Mouse (Mus musculus): ENCODE results near the gene Sesn1. TPM values are rescaled to one million over a fixed set of nuclear protein-coding genes. Genes with fewer than 3 reads are reported as not detected.

Sesn1 gene
- polyA plus RNA-seq, 1 experiment from 2014 or later, result 38.6 TPM

DNA sequence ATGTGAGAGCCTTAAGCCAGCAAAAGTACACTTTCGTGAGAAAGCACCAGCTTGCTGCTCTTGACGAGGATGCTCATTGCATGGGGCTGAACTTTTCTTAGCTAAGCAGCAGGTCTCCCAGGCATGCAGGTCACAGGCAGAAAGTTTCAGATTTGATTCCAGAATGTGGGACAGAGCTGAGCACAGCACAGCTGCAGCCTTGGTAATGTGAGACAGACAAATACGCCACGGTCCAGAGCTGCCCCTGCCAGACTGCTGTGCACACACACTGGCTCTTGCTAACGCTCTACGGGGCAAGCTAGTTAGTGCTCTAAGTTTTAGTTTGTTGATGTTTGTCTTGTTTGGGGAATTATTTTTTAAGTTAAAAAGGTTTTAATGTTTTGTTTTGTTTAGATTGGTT lies 22.5 kb downstream of the Sesn1 start:
- Histone ChIP-seq H3K4me2 (no peak overlapping the region), H3K36me3 (no peaks in the 10 kb centered on the region), H3K4me1 (replicated peaks) (peaks cover 7% of the 10 kb centered on the region), H3K4me3 (replicated peaks) (no peak overlapping the region), H3K27me3 (no peaks in the 10 kb centered on the region), H3K9ac (replicated peaks) (peak overlapping the region; percentile 23; the same call in 1 of the 2 replicates), H3K27ac (no peak overlapping the region), H3K9me3 (peaks cover 5% of the 10 kb centered on the region; the same call in 1 of the 2 replicates)
- WGBS, result 44% methylated on average over 6 of the region's 6 CpGs
- ATAC-seq (ENCODE audit: insufficient number of reproducible peaks, insufficient read depth, low FRiP score, low TSS enrichment, low read depth), result no peak

DNA sequence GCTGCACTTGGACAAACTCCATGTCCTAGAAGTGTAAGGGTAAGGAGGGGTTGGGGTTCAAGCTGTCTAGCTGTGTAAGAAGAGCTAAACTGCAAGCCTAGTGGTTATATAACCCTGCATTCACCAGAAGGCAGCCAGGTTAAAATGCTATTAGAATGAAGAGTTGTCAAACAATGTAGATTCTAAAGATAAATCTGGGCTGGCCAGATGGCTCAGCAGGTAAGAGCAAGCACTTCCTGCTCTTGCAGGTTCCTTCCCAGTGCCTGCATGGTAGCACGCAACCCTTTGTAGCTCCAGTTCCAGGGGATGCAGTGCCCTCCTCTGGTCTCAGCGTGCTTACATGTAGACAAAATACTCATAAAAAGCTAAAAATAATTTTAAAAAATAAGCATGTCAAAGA lies 24.4 kb downstream of the Sesn1 start:
- H3K4me3 ChIP-seq (replicated peaks), result no peak overlapping the region
- H3K36me3 ChIP-seq, result no peaks in the 10 kb centered on the region
- no peak overlapping the region for H3K9ac ChIP-seq (replicated peaks)
- no peaks in the 10 kb centered on the region for H3K27me3 ChIP-seq
- ATAC-seq (ENCODE audit: insufficient number of reproducible peaks, insufficient read depth, low FRiP score, low TSS enrichment, low read depth), result no peak
- no peak overlapping the region for H3K27ac ChIP-seq
- H3K9me3 ChIP-seq, result peaks cover 6% of the 10 kb centered on the region; the same call in 1 of the 2 replicates
- 89% methylated on average over 2 of the region's 2 CpGs for WGBS
- no peak overlapping the region for H3K4me2 ChIP-seq
- H3K4me1 ChIP-seq (replicated peaks), result peaks cover 7% of the 10 kb centered on the region

DNA sequence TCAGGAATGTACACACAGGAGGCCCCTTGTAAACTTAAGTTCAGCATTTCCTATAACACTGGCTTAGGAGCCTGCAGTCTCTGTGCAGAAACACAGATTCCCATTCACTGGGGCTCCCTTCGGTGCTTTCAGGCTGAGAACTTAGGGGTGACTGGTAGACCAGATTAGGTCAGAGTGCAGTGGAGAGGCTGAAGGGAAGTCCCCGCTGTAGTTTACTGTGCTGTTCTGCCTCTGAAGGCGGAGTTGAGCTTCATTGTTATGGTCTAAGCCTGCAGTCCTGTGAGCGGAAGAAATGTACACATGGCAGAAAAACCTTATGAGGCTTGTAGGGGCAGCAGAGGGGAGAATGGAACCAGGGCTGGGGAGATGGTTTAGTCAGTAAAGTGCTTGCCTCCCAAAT lies 29.2 kb downstream of the Sesn1 start:
- WGBS, result 91% methylated on average over 4 of the region's 4 CpGs
- H3K4me2 ChIP-seq, result no peak overlapping the region
- H3K4me3 ChIP-seq (replicated peaks), result no peak overlapping the region
- H3K4me1 ChIP-seq (replicated peaks), result no peaks in the 10 kb centered on the region
- no peaks in the 10 kb centered on the region for H3K27me3 ChIP-seq
- H3K27ac ChIP-seq, result no peak overlapping the region
- H3K9me3 ChIP-seq, result peaks cover 6% of the 10 kb centered on the region; the same call in 1 of the 2 replicates
- no peak overlapping the region for H3K9ac ChIP-seq (replicated peaks)
- H3K36me3 ChIP-seq, result no peaks in the 10 kb centered on the region
- ATAC-seq (ENCODE audit: insufficient number of reproducible peaks, insufficient read depth, low FRiP score, low TSS enrichment, low read depth), result no peak

DNA sequence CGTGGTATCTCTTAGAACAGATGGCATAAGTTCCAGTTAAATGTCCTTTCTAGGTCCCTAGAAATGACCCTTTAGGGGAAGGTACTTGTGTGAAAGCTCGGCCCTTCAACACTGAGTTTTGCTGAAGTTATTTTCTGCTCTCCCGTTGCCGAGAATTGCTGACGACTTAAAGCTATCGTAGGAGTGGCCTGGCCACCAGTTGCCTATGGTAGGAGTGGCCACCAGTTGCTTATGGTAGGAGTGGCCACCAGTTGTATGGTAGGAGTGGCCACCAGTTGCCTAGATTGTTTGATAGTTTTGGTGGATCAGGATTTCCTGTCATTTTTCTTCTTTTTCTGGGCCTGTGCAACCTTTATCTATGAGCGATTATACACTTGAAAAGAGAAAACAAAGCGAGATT lies 38.0 kb downstream of the Sesn1 start:
- 97% methylated on average over 8 of the region's 8 CpGs for WGBS
- H3K9ac ChIP-seq (replicated peaks), result no peak overlapping the region
- H3K4me1 ChIP-seq (replicated peaks), result no peaks in the 10 kb centered on the region
- H3K27ac ChIP-seq, result no peak overlapping the region
- no peak overlapping the region for H3K4me3 ChIP-seq (replicated peaks)
- no peak overlapping the region for H3K4me2 ChIP-seq
- ATAC-seq (ENCODE audit: insufficient number of reproducible peaks, insufficient read depth, low FRiP score, low TSS enrichment, low read depth), result no peak
- H3K9me3 ChIP-seq, result no peaks in the 10 kb centered on the region
- H3K27me3 ChIP-seq, result no peaks in the 10 kb centered on the region
- H3K36me3 ChIP-seq, result 0 out of 2 replicates have a peak, but pooled peaks cover 4% of the 10 kb centered on the region

DNA sequence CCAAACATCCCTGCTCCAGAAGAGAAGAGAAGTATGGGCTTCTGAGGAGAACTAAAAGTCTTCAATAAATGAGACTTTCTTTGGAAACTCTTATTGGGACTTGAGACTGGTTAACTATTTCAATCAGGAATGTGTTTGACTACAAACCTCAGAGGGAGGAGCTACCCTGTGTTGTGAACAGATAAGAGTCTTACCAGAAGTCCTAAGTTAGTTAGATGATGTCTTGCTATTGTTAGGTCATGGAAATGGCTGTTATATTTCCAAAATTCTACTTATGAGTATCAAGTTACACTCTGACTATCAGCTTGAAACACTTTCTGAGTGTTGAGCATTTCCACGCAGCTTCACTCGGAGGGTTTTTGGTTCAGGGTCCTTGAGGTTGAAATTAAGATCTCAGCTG lies 39.0 kb downstream of the Sesn1 start:
- no peaks in the 10 kb centered on the region for H3K27me3 ChIP-seq
- no peak overlapping the region for H3K4me2 ChIP-seq
- H3K36me3 ChIP-seq, result 0 out of 2 replicates have a peak, but pooled peaks cover 4% of the 10 kb centered on the region
- no peaks in the 10 kb centered on the region for H3K4me1 ChIP-seq (replicated peaks)
- no peak overlapping the region for H3K27ac ChIP-seq
- no peak overlapping the region for H3K4me3 ChIP-seq (replicated peaks)
- no peak for ATAC-seq (ENCODE audit: insufficient number of reproducible peaks, insufficient read depth, low FRiP score, low TSS enrichment, low read depth)
- 87% methylated on average over 2 of the region's 2 CpGs for WGBS
- H3K9ac ChIP-seq (replicated peaks), result no peak overlapping the region
- H3K9me3 ChIP-seq, result no peaks in the 10 kb centered on the region

DNA sequence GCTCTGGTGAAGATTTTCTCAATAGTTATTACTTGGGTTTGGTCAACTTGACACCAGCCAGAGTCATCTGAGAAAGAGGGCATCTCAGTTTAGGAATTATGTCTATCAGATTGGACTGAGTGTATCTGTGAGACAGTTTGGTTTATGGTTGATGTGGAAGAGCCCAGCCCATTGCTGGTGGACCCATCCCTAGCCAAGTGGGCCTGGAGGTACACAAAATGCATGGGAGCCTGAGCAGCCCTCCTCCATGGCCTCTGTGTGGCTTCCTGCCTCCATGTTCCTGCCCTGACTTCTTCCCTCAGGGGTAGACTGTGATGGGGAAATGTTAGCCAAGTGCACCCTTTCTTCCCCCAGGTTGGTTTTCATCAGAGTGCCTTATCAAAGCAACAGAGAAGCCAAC lies 50.1 kb downstream of the Sesn1 start:
- Histone ChIP-seq H3K27ac (no peak overlapping the region), H3K4me1 (replicated peaks) (no peaks in the 10 kb centered on the region), H3K4me3 (replicated peaks) (no peak overlapping the region), H3K27me3 (no peaks in the 10 kb centered on the region), H3K9me3 (no peaks in the 10 kb centered on the region), H3K4me2 (no peak overlapping the region), H3K36me3 (no peaks in the 10 kb centered on the region), H3K9ac (replicated peaks) (no peak overlapping the region)
- ATAC-seq (ENCODE audit: insufficient number of reproducible peaks, insufficient read depth, low FRiP score, low TSS enrichment, low read depth), result no peak

DNA sequence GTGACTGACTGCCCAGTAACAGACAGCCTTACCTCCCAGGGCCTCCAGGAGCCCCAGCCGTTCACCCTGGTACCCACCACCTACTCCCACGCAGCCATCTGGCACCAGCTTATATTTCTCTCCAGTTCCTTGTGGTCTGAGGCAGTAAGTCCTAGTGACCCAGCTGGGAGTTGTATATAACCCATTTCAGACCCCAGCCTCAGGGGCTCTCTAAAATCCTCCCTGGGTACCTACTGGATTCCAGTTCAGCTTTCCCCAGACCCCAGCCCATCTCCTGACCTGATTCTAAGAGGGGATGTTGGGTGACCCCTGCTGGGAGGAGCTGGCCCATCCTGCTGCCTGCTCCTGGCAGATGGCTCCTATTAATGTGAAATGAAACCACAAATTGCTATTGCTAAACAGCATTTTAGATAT lies 50.5 kb downstream of the Sesn1 start:
- Histone ChIP-seq H3K9ac (replicated peaks) (no peak overlapping the region), H3K4me3 (replicated peaks) (no peak overlapping the region), H3K27me3 (no peaks in the 10 kb centered on the region), H3K4me1 (replicated peaks) (no peaks in the 10 kb centered on the region), H3K36me3 (no peaks in the 10 kb centered on the region), H3K4me2 (no peak overlapping the region), H3K27ac (no peak overlapping the region), H3K9me3 (no peaks in the 10 kb centered on the region)
- ATAC-seq (ENCODE audit: insufficient number of reproducible peaks, insufficient read depth, low FRiP score, low TSS enrichment, low read depth), result no peak
- 75% methylated on average over 2 of the region's 2 CpGs for WGBS

DNA sequence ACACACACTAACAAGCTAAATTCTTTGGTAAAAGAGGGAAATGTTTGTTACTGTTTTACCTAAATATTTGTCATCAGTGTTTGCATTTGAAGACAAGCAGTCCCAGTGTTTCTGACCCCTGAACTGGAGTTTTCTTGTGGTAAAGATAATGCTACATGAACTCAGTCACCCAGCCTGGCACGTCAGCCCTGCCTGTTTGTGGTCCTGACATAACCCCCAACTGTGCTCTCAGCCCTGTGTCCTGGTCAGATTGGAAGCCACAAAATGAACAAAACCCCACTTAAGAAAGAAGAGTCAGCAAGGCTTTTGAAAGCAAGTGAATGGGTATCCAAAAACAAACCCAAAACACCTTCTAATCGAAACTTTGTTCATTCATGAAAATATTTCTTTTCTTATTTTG lies 53.3 kb downstream of the Sesn1 start:
- Histone ChIP-seq H3K9me3 (no peaks in the 10 kb centered on the region), H3K36me3 (no peaks in the 10 kb centered on the region), H3K9ac (replicated peaks) (no peak overlapping the region), H3K27me3 (no peaks in the 10 kb centered on the region), H3K4me3 (replicated peaks) (no peak overlapping the region), H3K4me2 (no peak overlapping the region), H3K27ac (no peak overlapping the region), H3K4me1 (replicated peaks) (peaks cover 3% of the 10 kb centered on the region; the same call in 1 of the 2 replicates)
- WGBS, result 77% methylated on average over 2 of the region's 2 CpGs
- ATAC-seq (ENCODE audit: insufficient number of reproducible peaks, insufficient read depth, low FRiP score, low TSS enrichment, low read depth), result no peak

DNA sequence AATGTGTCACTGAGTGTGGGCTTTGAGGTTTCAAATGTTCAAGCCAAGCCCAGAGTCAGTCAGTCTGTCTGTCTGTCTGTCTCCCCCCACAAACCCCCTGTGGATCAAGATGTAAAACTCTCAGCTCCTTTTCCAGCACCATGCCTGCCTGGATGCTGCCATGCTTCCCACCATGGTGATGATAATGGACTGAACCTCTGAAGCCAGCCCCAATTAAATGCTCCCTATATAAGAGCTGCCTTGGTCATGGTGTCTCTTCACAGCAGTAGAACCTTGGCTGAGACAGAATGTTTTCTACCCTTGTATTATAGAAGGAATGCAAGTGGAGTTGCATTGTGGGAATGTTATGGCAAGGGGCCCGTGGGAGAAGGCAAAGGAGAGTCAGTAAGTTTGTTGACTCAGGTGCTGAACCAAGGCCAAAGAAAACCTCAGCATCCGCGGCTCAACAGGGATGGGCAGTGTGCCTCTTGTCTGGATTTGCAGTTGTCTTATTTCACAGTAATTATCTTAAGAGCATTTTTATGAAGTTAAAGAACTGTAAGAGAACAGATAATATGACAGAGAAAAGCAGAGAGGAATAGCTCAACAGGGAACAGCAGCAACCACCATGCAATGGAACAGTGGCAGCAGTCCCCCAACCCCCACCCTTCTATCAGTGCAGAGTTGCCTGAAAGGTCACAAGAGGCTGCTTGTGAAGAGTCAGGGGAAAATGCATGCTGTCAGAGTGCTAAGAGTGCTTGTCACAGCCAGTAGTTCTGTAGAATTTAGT lies 56.5 kb downstream of the Sesn1 start:
- no peak overlapping the region for H3K27ac ChIP-seq
- 68% methylated on average over 3 of the region's 3 CpGs for WGBS

DNA sequence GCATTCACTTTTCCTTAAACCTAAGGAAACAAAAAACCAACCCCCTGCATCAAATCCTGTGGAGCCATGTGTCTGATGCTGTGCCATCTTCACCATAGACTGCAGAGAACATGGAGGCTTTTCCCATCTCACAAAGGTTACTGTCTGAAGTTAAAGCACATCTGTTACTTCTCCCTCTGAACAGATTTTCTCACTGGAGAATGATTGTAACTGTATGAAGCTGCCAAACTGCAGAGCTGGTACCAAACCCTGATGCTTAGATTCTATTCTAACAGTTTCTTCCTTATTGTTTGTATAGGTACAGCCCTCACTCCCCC lies 57.1 kb downstream of the Sesn1 start:
- Histone ChIP-seq H3K4me1 (replicated peaks) (peaks cover 4% of the 10 kb centered on the region; the same call in 1 of the 2 replicates), H3K9ac (replicated peaks) (no peak overlapping the region), H3K9me3 (no peaks in the 10 kb centered on the region), H3K4me2 (no peak overlapping the region), H3K27me3 (no peaks in the 10 kb centered on the region), H3K36me3 (no peaks in the 10 kb centered on the region), H3K4me3 (replicated peaks) (no peak overlapping the region), H3K27ac (no peak overlapping the region)
- no peak for ATAC-seq (ENCODE audit: insufficient number of reproducible peaks, insufficient read depth, low FRiP score, low TSS enrichment, low read depth)

More for the DNA sequence above, 56.5 kb downstream of the Sesn1 start:
- Histone ChIP-seq H3K4me2 (no peak overlapping the region), H3K4me1 (replicated peaks) (peaks cover 4% of the 10 kb centered on the region; the same call in 1 of the 2 replicates), H3K9me3 (no peaks in the 10 kb centered on the region), H3K4me3 (replicated peaks) (no peak overlapping the region), H3K27me3 (no peaks in the 10 kb centered on the region), H3K9ac (replicated peaks) (no peak overlapping the region), H3K36me3 (no peaks in the 10 kb centered on the region)
- ATAC-seq (ENCODE audit: insufficient number of reproducible peaks, insufficient read depth, low FRiP score, low TSS enrichment, low read depth), result no peak

DNA sequence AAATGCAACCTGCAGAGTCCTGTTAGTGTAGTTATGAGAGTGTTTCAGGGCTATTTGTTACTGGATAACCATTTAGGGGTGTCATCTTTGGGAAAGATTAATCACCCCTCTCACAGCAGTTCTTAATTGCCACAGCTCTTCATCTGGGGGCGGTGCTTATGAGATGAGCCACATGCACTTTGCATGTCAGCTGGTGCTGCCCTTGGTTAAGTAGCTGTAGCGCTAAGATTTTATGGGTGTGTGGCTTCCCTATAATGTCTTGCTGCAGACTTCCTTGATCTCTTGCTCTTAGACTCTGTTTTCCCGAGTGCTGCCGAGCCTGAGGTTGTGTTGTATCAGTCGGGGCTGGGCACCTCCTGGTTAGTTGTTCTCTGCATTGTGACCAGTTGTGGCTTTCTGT lies 58.2 kb downstream of the Sesn1 start:
- Histone ChIP-seq H3K4me3 (replicated peaks) (no peak overlapping the region), H3K27me3 (no peaks in the 10 kb centered on the region), H3K27ac (no peak overlapping the region), H3K4me2 (no peak overlapping the region), H3K9me3 (no peaks in the 10 kb centered on the region), H3K9ac (replicated peaks) (no peak overlapping the region), H3K4me1 (replicated peaks) (peaks cover 4% of the 10 kb centered on the region; the same call in 1 of the 2 replicates), H3K36me3 (no peaks in the 10 kb centered on the region)
- 52% methylated on average over 5 of the region's 5 CpGs for WGBS
- no peak for ATAC-seq (ENCODE audit: insufficient number of reproducible peaks, insufficient read depth, low FRiP score, low TSS enrichment, low read depth)

DNA sequence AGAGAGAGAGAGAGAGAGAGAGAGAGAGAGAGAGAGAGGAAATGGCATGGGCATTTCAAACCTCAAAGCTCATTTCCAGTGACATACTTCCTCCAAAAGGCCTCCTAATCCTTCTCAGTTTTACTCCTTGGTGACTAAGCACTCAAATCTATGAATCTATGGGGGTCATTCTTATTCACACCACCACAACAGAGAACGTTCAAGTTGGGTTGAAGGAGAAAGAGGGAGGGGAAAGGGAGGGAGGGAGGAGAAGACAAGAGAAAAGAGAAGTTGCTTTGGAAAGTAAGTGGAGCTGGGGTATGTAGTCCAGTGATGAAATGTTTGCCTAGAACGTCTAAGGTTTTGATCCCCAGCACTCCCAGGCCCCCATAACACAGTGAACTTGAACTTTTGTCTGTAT lies 60.4 kb downstream of the Sesn1 start:
- no peak for ATAC-seq (ENCODE audit: insufficient number of reproducible peaks, insufficient read depth, low FRiP score, low TSS enrichment, low read depth)
- Histone ChIP-seq H3K4me3 (replicated peaks) (no peak overlapping the region), H3K4me1 (replicated peaks) (peaks cover 4% of the 10 kb centered on the region; the same call in 1 of the 2 replicates), H3K9me3 (no peaks in the 10 kb centered on the region), H3K27ac (no peak overlapping the region), H3K27me3 (no peaks in the 10 kb centered on the region), H3K36me3 (no peaks in the 10 kb centered on the region), H3K4me2 (no peak overlapping the region), H3K9ac (replicated peaks) (no peak overlapping the region)
- 65% methylated on average over 2 of the region's 2 CpGs for WGBS
